Mouse (Mus musculus) bone marrow, adult 2 months (tissue): Measurements from ENCODE around the gene Snx21.

Source experiments
- CTCF ChIP-seq: fragments of 200-500 bp; IDR thresholded peaks from 2 replicates; pipeline ENCODE4 v1.5.1; 2011; ENCODE audit warnings: low read length, control low read depth; ENCODE audit not compliant: control insufficient read depth, insufficient read depth
- POLR2A ChIP-seq: fragments of 200-500 bp; IDR thresholded peaks from 2 replicates; pipeline ENCODE4 v1.6.1; 2011; ENCODE audit warnings: low read depth, mild to moderate bottlenecking, control low read depth, low read length, borderline replicate concordance; ENCODE audit not compliant: control insufficient read depth

GRCm38 (mm10) chr2:164795868-164796267, 10.2 kb downstream of the Snx21 start:
- TF ChIP-seq POLR2A = no peak
- no peak for TF ChIP-seq CTCF
